Mouse (Mus musculus) adrenal gland, postnatal 10 days (tissue): ENCODE results near the gene Mtmr4. TPM values are rescaled to one million over a fixed set of nuclear protein-coding genes. Genes with fewer than 3 reads are reported as not detected.

Experiments
- DNase-seq: peaks from one replicate; pipeline ENCODE4 v3.0.0; 2021; ENCODE audit warnings: mixed read lengths
- total RNA-seq, 2 experiments: library from RNA; stranded (reverse); gene quantifications; 2 replicates each; pipeline ENCODE4 v1.2.3; 2021

Gene Mtmr4
- total RNA-seq, 2 experiments from 2014 or later, result 23.9 to 28.4 TPM

GRCm38 (mm10) chr11:87581933-87582710 lies 9.8 kb upstream of the Mtmr4 start:
- DNase-seq, result peak; percentile 55

- no peak for DNase-seq
Observed at GRCm38 (mm10) chr11:87583291-87584034, 8.5 kb upstream of the Mtmr4 start.

GRCm38 (mm10) chr11:87584711-87585505 lies 7.1 kb upstream of the Mtmr4 start:
- DNase-seq, result peak; percentile 49

- DNase-seq, result no peak
Observed at GRCm38 (mm10) chr11:87587211-87587874, 4.6 kb upstream of the Mtmr4 start.

- no peak for DNase-seq
Observed at GRCm38 (mm10) chr11:87589605-87590004, 2.4 kb upstream of the Mtmr4 start.

GRCm38 (mm10) chr11:87590841-87591525 lies 979 bp upstream of the Mtmr4 start:
- DNase-seq, result peak; percentile 54

GRCm38 (mm10) chr11:87592354-87592695 lies 363 bp downstream of the Mtmr4 start:
- DNase-seq, result no peak

GRCm38 (mm10) chr11:87592713-87593598 lies 994 bp downstream of the Mtmr4 start:
- DNase-seq, result no peak

GRCm38 (mm10) chr11:87595327-87595841 lies 3.4 kb downstream of the Mtmr4 start:
- DNase-seq, result peak; percentile 91

- DNase-seq, result no peak
Observed at GRCm38 (mm10) chr11:87595976-87596375, 4.0 kb downstream of the Mtmr4 start.

GRCm38 (mm10) chr11:87596492-87596891 lies 4.5 kb downstream of the Mtmr4 start:
- DNase-seq, result no peak

GRCm38 (mm10) chr11:87597061-87597460 lies 5.1 kb downstream of the Mtmr4 start:
- no peak for DNase-seq

GRCm38 (mm10) chr11:87599395-87600089 lies 7.6 kb downstream of the Mtmr4 start:
- peak; percentile 64 for DNase-seq

- DNase-seq, result no peak
Observed at GRCm38 (mm10) chr11:87600322-87600853, 8.4 kb downstream of the Mtmr4 start.

- no peak for DNase-seq
Observed at GRCm38 (mm10) chr11:87602234-87602633, 10.3 kb downstream of the Mtmr4 start.

GRCm38 (mm10) chr11:87603571-87603970 lies 11.6 kb downstream of the Mtmr4 start:
- no peak for DNase-seq

GRCm38 (mm10) chr11:87609264-87609663 lies 17.3 kb downstream of the Mtmr4 start:
- peak; percentile 58 for DNase-seq

- no peak for DNase-seq
Observed at GRCm38 (mm10) chr11:87611547-87611946, 19.6 kb downstream of the Mtmr4 start.

GRCm38 (mm10) chr11:87613972-87614371 lies 22.0 kb downstream of the Mtmr4 start:
- DNase-seq, result no peak
